Mouse (Mus musculus): ENCODE data around the gene Ppp1r36.
"Not testable (repeated sequence)": the region's sequence is repeated elsewhere in the genome, so short reads cannot be mapped to it uniquely, and the experiment has no call there.

Ppp1r36 gene

GRCm38 (mm10) chr12:76448127-76448526 is 30.8 kb downstream of the Ppp1r36 start:
- DNase-seq (ENCODE audit: low read depth, low spot score): no peak

- DNase-seq (ENCODE audit: low read depth, low spot score): no peak
These were observed 34.9 kb downstream of the Ppp1r36 start for GRCm38 (mm10) chr12:76452203-76452602.

GRCm38 (mm10) chr12:76458445-76458844 is 41.1 kb downstream of the Ppp1r36 start:
- not testable (repeated sequence) for DNase-seq (ENCODE audit: low read depth, low spot score)

GRCm38 (mm10) chr12:76459032-76459431 is 41.7 kb downstream of the Ppp1r36 start:
- DNase-seq (ENCODE audit: low read depth, low spot score): no peak

DNA sequence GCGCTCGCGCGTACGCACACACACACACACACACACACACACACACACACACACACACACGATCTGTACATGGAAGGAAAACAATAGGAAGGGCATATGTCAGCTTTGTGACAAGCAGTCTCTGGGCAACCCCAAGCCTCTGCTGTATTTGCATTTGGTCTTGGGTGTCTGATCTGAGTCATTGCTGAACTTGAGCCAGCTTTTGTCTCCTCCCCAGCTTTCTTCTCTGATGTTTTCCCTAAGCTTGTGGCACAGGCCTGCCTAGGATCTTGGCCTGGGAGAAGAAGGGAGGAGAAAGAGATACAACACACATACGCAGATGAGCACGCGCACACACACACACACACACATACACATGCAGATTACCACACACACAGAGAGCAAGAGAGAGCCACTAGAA is 46.1 kb downstream of the Ppp1r36 start:
- peak; percentile 47 for DNase-seq (ENCODE audit: low read depth, low spot score)

GRCm38 (mm10) chr12:76464651-76465252 is 47.4 kb downstream of the Ppp1r36 start:
- DNase-seq (ENCODE audit: low read depth, low spot score): peak; percentile 80

- no peak for DNase-seq (ENCODE audit: low read depth, low spot score)
These were observed 49.3 kb downstream of the Ppp1r36 start for GRCm38 (mm10) chr12:76466651-76467050.

DNA sequence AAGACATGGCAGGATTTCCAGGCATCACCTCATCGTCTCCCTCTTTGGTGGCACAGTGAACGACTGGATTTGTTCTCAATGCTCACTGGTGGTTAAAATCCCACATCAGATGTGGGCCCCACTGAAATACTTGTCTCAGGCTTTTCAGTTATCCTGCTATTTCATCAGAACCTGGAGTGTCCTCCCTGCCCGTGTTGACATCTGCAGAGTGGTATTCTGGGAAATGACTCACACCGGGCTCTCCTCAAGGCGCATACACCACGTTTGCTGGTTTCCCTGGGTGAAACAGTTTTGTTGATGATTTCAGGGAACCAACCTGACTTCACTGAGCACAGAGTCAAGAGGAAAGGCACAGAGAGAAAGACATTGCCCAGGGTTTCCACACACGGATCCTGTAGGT is 49.9 kb downstream of the Ppp1r36 start:
- no peak for DNase-seq (ENCODE audit: low read depth, low spot score)

GRCm38 (mm10) chr12:76472046-76472445 is 54.7 kb downstream of the Ppp1r36 start:
- DNase-seq (ENCODE audit: low read depth, low spot score): peak; percentile 54

- DNase-seq (ENCODE audit: low read depth, low spot score): no peak
These were observed 56.4 kb downstream of the Ppp1r36 start for GRCm38 (mm10) chr12:76473562-76474245.

DNA sequence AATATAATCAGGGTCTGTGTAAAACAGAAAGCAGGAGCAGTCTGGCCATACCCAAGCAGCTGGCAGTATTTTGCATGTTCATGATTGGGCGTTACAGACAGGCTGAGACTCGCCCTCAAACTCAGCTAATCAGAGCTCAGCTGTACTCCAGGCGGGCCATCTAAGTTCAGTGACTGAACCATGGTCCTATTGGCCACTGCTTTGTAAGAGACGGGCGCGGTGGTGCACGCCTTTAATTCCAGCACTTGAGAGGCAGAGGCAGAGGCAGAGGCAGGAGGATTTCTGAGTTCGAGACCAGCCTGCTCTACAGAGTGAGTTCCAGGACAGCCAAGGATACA is 56.9 kb downstream of the Ppp1r36 start:
- DNase-seq (ENCODE audit: low read depth, low spot score): no peak

DNA sequence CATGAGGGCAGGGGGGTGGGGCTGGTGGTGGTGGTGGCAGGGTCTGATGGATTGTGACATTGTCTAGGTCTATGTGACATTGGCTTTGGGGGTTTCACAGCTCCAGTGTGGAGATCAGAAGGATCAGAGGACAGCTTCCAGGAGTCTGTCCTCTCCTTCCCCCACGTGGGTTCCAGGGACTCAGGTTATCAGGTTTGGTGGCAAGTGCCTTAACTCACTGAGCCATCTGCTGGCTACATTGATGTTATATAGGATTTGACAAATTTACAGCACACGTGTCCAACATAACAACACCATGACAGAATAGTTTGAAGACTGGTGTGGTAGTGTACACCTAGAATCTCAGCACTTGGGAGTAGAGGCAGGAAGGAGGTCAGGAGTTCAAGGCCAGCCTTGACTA is 57.5 kb downstream of the Ppp1r36 start:
- no peak for DNase-seq (ENCODE audit: low read depth, low spot score)

DNA sequence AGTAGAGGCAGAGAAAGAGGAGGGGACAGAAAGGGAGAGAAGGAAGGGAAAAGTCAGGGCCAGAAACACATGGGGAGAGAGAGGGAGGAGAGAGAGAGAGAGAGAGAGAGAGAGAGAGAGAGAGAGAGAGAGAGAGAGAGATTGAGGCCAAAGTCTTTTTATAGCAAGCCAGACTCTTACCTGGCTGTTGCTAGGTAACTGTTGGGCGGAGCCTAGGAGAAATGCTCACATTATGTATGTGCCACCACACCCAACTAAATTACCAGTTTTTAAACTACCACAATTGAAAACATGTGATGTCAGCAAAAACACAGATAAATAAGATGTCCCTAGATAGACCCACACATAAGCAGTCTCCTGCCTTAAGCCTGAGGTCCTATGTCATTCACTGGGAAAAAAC is 58.8 kb downstream of the Ppp1r36 start:
- DNase-seq (ENCODE audit: low read depth, low spot score): no peak

GRCm38 (mm10) chr12:76478309-76479023 is 61.1 kb downstream of the Ppp1r36 start:
- no peak for DNase-seq (ENCODE audit: low read depth, low spot score)

DNA sequence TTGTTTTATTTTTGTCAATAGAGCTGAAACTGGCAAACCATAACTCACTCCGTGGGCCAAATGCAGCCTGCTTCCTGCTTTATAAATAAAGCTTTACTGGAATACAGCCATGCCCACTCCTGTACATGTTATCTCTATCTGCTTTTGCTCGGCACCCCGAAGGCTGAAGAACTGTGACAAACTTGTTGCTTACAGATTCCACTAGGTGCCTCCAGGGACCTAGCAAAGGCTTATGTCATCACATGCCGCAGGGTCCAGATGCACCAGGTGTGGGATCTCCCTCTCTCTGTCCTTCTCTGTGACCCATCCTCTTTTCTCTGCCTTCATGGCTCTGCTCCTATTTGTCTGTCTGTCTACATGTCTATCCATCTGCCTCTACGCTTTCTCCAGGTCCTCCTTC is 61.8 kb downstream of the Ppp1r36 start:
- no peak for DNase-seq (ENCODE audit: low read depth, low spot score)

GRCm38 (mm10) chr12:76479836-76480495 is 62.6 kb downstream of the Ppp1r36 start:
- no peak for DNase-seq (ENCODE audit: low read depth, low spot score)

DNA sequence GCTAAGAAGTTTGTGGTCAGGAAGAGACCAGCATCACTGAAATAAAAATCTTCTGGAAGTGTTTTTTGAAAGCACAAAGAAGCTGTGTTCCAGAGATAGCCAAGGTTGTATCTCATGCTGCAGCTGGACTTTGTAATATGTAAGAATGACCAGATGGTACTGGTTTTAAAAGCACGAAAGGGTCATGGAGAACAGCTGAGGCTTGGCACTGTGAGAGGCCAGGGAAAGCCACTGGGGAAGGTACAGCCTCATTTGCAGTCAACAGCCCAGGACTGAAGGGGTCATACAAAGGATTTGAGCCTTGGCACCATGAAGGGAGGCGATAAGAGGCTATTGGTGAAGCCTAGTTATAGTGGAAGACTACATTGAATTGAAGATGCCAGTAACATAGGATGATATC is 65.1 kb downstream of the Ppp1r36 start:
- DNase-seq (ENCODE audit: low read depth, low spot score): no peak

- no peak for DNase-seq (ENCODE audit: low read depth, low spot score)
These were observed 65.6 kb downstream of the Ppp1r36 start for GRCm38 (mm10) chr12:76482948-76483347.

DNA sequence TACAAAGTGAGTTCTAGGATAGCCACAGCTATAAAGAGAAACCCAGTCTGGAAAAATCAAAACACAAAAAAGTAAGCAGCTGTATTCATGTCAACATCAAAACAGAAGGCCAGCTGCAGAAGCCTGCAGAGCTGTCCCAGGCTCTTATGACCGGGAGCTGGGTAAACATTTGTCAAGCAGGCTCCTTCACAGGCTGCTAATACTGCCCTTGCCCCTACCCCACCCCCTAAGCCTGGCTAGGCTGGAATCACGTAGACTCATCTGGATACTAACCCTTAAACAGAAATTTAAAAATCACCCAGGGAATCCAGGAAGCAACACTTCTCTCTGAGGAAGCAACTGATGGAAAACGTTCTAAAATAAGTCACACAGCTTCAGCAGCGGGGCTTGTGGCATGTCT is 67.5 kb downstream of the Ppp1r36 start:
- DNase-seq (ENCODE audit: low read depth, low spot score): no peak

GRCm38 (mm10) chr12:76485381-76485780 is 68.0 kb downstream of the Ppp1r36 start:
- no peak for DNase-seq (ENCODE audit: low read depth, low spot score)

DNA sequence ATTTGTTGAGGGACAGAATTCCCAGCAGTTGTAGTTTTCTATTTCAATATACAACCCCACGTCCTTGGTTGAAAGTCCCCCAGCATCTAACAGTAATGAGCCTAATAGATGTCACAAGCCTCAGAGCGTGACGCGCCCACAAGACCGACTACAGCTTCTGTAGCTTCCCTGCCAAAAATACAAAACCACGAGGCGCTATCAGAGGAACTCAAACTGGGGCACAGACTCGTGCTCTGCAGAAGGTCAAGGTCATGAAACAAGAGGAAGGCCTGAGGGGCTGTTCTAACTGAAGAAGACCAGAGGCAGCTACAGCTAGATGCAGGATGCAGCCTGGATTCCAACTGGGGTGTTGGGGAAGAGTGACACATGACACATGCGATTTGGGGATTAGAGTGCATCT is 69.6 kb downstream of the Ppp1r36 start:
- DNase-seq (ENCODE audit: low read depth, low spot score): no peak
